Mouse (Mus musculus) hindbrain, embryonic 12.5 days (tissue): Measurements from ENCODE around the gene Capn12. TPM values are rescaled to one million over a fixed set of nuclear protein-coding genes. Genes with fewer than 3 reads are reported as not detected.

ENCODE experiments used
- ATAC-seq: fragments of 200-750 bp; cut with Nextera tagmentation; 2 replicates; pipeline ENCODE4 v1.8.0; 2017; ENCODE audit warnings: moderate TSS enrichment; ENCODE audit not compliant: low FRiP score
- H3K27ac ChIP-seq: fragments of 300-500 bp; sonication (generic); 2 replicates; pipeline ENCODE4 v1.5.1; 2016; ENCODE audit warnings: mild to moderate bottlenecking
- H3K27me3 ChIP-seq: fragments of 300-500 bp; sonication (generic); 2 replicates; pipeline ENCODE4 v1.6.1; 2016; ENCODE audit warnings: mild to moderate bottlenecking
- H3K36me3 ChIP-seq: fragments of 300-500 bp; sonication (generic); 2 replicates; pipeline ENCODE4 v1.6.1; 2016; ENCODE audit warnings: mild to moderate bottlenecking
- H3K4me1 ChIP-seq: fragments of 300-500 bp; sonication (generic); 2 replicates; pipeline ENCODE4 v1.6.1; 2016
- H3K4me2 ChIP-seq: fragments of 300-500 bp; sonication (generic); replicated peaks from 2 replicates; pipeline ENCODE4 v1.6.1; 2016; ENCODE audit warnings: mild to moderate bottlenecking
- H3K4me3 ChIP-seq: fragments of 300-500 bp; sonication (generic); 2 replicates; pipeline ENCODE4 v1.5.1; 2016; ENCODE audit warnings: mild to moderate bottlenecking
- H3K9ac ChIP-seq: fragments of 300-500 bp; sonication (generic); 2 replicates; pipeline ENCODE4 v1.6.1; 2016; ENCODE audit warnings: mild to moderate bottlenecking, moderate library complexity
- H3K9me3 ChIP-seq: fragments of 300-500 bp; sonication (generic); replicated peaks from 2 replicates; pipeline ENCODE4 v1.6.1; 2016; ENCODE audit warnings: mild to moderate bottlenecking
- WGBS: fragments of 180-500 bp; shearing (Covaris S2); methylation state at CpG from one replicate; pipeline ENCODE4 v1.1.7; 2016; 5-methylcytosine and 5-hydroxymethylcytosine counted together
- polyA plus RNA-seq: library from polyadenylated mRNA; unstranded; fragments of >200 nt; fragmentation: Nextera tagmentation; extraction: Ambion mirVana; gene quantifications from 2 replicates; pipeline ENCODE4 v1.2.1, GENCODE M21; 2016

The Capn12 gene
- polyA plus RNA-seq, 1 experiment from 2014 or later: 0.34 TPM

GRCm38 (mm10) chr7:28924802-28925201 lies 43.6 kb downstream of the Capn12 start:
- Histone ChIP-seq H3K27ac (peak overlapping the region; percentile 79), H3K36me3 (no peaks in the 10 kb centered on the region), H3K4me3 (no peak overlapping the region), H3K9me3 (no peaks in the 10 kb centered on the region), H3K4me1 (peaks cover 51% of the 10 kb centered on the region), H3K27me3 (no peaks in the 10 kb centered on the region), H3K4me2 (no peak overlapping the region), H3K9ac (no peak overlapping the region)
- no peak for ATAC-seq
- WGBS: 89% methylated on average over 3 of the region's 3 CpGs

DNA sequence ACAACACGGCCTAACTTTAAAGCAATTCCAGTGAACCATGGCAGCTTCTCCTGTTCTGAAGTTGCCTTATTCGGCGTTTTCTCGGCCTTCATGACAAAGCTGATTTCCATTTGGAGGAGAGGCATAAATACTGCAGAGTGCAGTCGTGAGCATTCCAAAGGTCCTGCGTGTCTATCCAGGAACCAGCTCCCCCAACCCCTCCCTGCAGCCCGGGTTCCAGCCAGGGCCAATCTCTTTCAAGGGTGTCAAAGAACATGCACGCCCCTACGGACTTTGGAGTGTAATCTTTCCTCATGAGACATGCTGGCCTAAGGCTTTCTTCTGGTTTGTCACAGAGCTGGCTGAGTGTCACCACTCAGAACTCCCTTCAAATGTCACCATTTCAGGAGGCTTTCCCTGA lies 44.1 kb downstream of the Capn12 start:
- Histone ChIP-seq H3K36me3 (no peaks in the 10 kb centered on the region), H3K4me3 (no peak overlapping the region), H3K27ac (peak overlapping the region; percentile 79; the same call in 1 of the 2 replicates), H3K9ac (no peak overlapping the region), H3K9me3 (no peaks in the 10 kb centered on the region), H3K27me3 (no peaks in the 10 kb centered on the region), H3K4me2 (no peak overlapping the region), H3K4me1 (peaks cover 51% of the 10 kb centered on the region)
- no peak for ATAC-seq
- 47% methylated on average over 9 of the region's 9 CpGs for WGBS

GRCm38 (mm10) chr7:28926172-28926571 lies 45.0 kb downstream of the Capn12 start:
- H3K36me3 ChIP-seq: no peaks in the 10 kb centered on the region
- H3K27ac ChIP-seq: no peak overlapping the region
- ATAC-seq: no peak
- H3K4me3 ChIP-seq: no peak overlapping the region
- H3K4me2 ChIP-seq: no peak overlapping the region
- H3K27me3 ChIP-seq: no peaks in the 10 kb centered on the region
- no peak overlapping the region for H3K9ac ChIP-seq
- H3K9me3 ChIP-seq: no peaks in the 10 kb centered on the region
- 67% methylated on average over 2 of the region's 2 CpGs for WGBS
- H3K4me1 ChIP-seq: peaks cover 52% of the 10 kb centered on the region

GRCm38 (mm10) chr7:28929381-28929780 lies 48.2 kb downstream of the Capn12 start:
- peaks cover 36% of the 10 kb centered on the region for H3K4me1 ChIP-seq
- no peak overlapping the region for H3K4me3 ChIP-seq
- no peaks in the 10 kb centered on the region for H3K9me3 ChIP-seq
- no peak overlapping the region for H3K4me2 ChIP-seq
- 0 out of 2 replicates have a peak, but pooled peaks cover 3% of the 10 kb centered on the region for H3K36me3 ChIP-seq
- H3K27ac ChIP-seq: no peak overlapping the region
- no peak for ATAC-seq
- H3K27me3 ChIP-seq: no peaks in the 10 kb centered on the region
- 52% methylated on average over 3 of the region's 3 CpGs for WGBS
- H3K9ac ChIP-seq: no peak overlapping the region

- ATAC-seq: no peak
- peak overlapping the region; percentile 52; the same call in 1 of the 2 replicates for H3K27ac ChIP-seq
- 59% methylated on average over 5 of the region's 5 CpGs for WGBS
These were observed 49.3 kb downstream of the Capn12 start for GRCm38 (mm10) chr7:28930320-28931031.

GRCm38 (mm10) chr7:28931032-28931694 lies 49.9 kb downstream of the Capn12 start:
- H3K9me3 ChIP-seq: no peaks in the 10 kb centered on the region
- H3K36me3 ChIP-seq: 0 out of 2 replicates have a peak, but pooled peaks cover 3% of the 10 kb centered on the region
- H3K4me1 ChIP-seq: peaks cover 19% of the 10 kb centered on the region
- no peak overlapping the region for H3K4me2 ChIP-seq
- no peak for ATAC-seq
- no peaks in the 10 kb centered on the region for H3K27me3 ChIP-seq
- no peak overlapping the region for H3K27ac ChIP-seq
- 96% methylated on average over 7 of the region's 7 CpGs for WGBS
- H3K4me3 ChIP-seq: no peak overlapping the region
- no peak overlapping the region for H3K9ac ChIP-seq

More at GRCm38 (mm10) chr7:28930320-28931031, 49.3 kb downstream of the Capn12 start:
- Histone ChIP-seq H3K9ac (no peak overlapping the region), H3K36me3 (0 out of 2 replicates have a peak, but pooled peaks cover 3% of the 10 kb centered on the region), H3K4me1 (peaks cover 25% of the 10 kb centered on the region), H3K9me3 (no peaks in the 10 kb centered on the region), H3K4me2 (no peak overlapping the region), H3K4me3 (no peak overlapping the region), H3K27me3 (no peaks in the 10 kb centered on the region)

DNA sequence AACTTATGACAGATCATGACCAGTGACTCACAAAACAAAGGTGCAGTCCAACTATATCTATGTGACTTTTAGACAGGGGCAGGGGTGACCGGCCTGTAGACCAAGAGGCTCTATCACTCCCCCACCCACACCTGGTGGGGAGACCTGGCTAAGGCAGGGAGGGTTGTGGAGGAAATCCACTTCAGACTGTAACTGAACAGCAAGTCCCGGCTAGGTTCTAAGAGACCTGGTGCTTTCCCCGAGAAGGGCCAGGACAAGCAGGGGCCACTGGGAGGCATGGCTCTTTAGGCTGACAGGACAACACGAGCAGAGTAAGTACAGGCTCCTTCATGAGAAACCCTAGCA lies 50.4 kb downstream of the Capn12 start:
- Histone ChIP-seq H3K27me3 (no peaks in the 10 kb centered on the region), H3K9ac (no peak overlapping the region), H3K36me3 (0 out of 2 replicates have a peak, but pooled peaks cover 3% of the 10 kb centered on the region), H3K4me3 (no peak overlapping the region), H3K4me2 (no peak overlapping the region), H3K27ac (no peak overlapping the region), H3K9me3 (no peaks in the 10 kb centered on the region), H3K4me1 (peaks cover 22% of the 10 kb centered on the region)
- 90% methylated on average over 4 of the region's 4 CpGs for WGBS
- no peak for ATAC-seq

DNA sequence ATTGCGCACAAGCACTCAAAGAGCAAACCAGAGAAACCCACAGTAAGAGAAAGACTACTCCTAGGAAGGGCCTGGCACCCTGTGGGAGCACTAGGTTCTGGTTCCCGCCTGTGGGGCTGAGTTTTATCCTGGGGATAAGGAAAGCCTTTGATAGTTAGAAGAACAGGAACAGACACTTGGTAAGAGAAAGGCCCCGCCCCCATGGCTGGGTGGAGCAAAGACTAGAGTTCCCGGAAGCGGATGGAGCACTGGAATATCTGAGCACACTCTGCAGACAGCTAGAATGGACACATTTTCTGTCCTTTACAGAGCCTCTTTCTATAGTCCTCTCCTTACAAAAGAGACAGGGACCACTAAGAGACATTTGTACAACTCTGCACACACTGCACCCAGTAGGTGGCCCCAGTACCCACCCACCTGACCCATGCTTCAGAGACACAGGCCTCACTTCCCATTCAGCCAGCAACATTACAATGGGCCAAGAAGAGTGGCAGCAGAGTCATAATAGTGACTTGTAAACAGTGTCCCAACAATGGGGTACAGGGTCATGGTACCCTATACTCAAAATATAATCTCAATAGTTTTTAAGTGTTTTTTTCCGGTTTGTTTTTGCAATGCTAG lies 51.3 kb downstream of the Capn12 start:
- 86% methylated on average over 6 of the region's 6 CpGs for WGBS
- no peaks in the 10 kb centered on the region for H3K9me3 ChIP-seq
- H3K27me3 ChIP-seq: no peaks in the 10 kb centered on the region
- H3K9ac ChIP-seq: no peak overlapping the region; the same call in 1 of the 2 replicates
- 0 out of 2 replicates have a peak, but pooled peaks cover 3% of the 10 kb centered on the region for H3K36me3 ChIP-seq
- ATAC-seq: no peak
- no peak overlapping the region for H3K27ac ChIP-seq
- peaks cover 30% of the 10 kb centered on the region for H3K4me1 ChIP-seq
- no peak overlapping the region for H3K4me3 ChIP-seq
- H3K4me2 ChIP-seq: no peak overlapping the region

- ATAC-seq: no peak
- peaks cover 39% of the 10 kb centered on the region for H3K4me1 ChIP-seq
- H3K27ac ChIP-seq: no peak overlapping the region
- 0 out of 2 replicates have a peak, but pooled peaks cover 3% of the 10 kb centered on the region for H3K36me3 ChIP-seq
- no peak overlapping the region for H3K4me2 ChIP-seq
- no peaks in the 10 kb centered on the region for H3K9me3 ChIP-seq
- H3K9ac ChIP-seq: no peak overlapping the region
- no peak overlapping the region for H3K4me3 ChIP-seq
- 85% methylated on average over 2 of the region's 2 CpGs for WGBS
- H3K27me3 ChIP-seq: no peaks in the 10 kb centered on the region
These were observed 52.6 kb downstream of the Capn12 start for GRCm38 (mm10) chr7:28933825-28934224.

GRCm38 (mm10) chr7:28936787-28937186 lies 55.6 kb downstream of the Capn12 start:
- Histone ChIP-seq H3K36me3 (0 out of 2 replicates have a peak, but pooled peaks cover 3% of the 10 kb centered on the region), H3K4me2 (no peak overlapping the region), H3K9me3 (no peaks in the 10 kb centered on the region), H3K27me3 (no peaks in the 10 kb centered on the region), H3K4me1 (peaks cover 46% of the 10 kb centered on the region), H3K27ac (peak overlapping the region; percentile 5; the same call in 1 of the 2 replicates), H3K4me3 (no peak overlapping the region), H3K9ac (no peak overlapping the region)
- ATAC-seq: no peak
- WGBS: 56% methylated on average over 4 of the region's 4 CpGs

GRCm38 (mm10) chr7:28938654-28939053 lies 57.4 kb downstream of the Capn12 start:
- H3K4me1 ChIP-seq: peaks cover 44% of the 10 kb centered on the region
- WGBS: 55% methylated on average over 4 of the region's 4 CpGs
- no peak overlapping the region for H3K4me2 ChIP-seq
- H3K36me3 ChIP-seq: 0 out of 2 replicates have a peak, but pooled peaks cover under 1% of the 10 kb centered on the region
- no peaks in the 10 kb centered on the region for H3K9me3 ChIP-seq
- H3K9ac ChIP-seq: no peak overlapping the region
- H3K4me3 ChIP-seq: no peak overlapping the region
- no peaks in the 10 kb centered on the region for H3K27me3 ChIP-seq
- H3K27ac ChIP-seq: 0 out of 2 replicates have a peak overlapping the region, but pooled peaks have one; percentile 13
- no peak for ATAC-seq

GRCm38 (mm10) chr7:28939418-28940183 lies 58.4 kb downstream of the Capn12 start:
- no peak overlapping the region for H3K4me3 ChIP-seq
- no peak overlapping the region for H3K4me2 ChIP-seq
- WGBS: 87% methylated on average over 7 of the region's 7 CpGs
- H3K4me1 ChIP-seq: peaks cover 44% of the 10 kb centered on the region
- no peak overlapping the region for H3K9ac ChIP-seq
- no peaks in the 10 kb centered on the region for H3K9me3 ChIP-seq
- no peaks in the 10 kb centered on the region for H3K27me3 ChIP-seq
- no peak for ATAC-seq
- no peaks in the 10 kb centered on the region for H3K36me3 ChIP-seq
- no peak overlapping the region for H3K27ac ChIP-seq
